ENCODE assay signal across 8 mouse cellular contexts in the genomic region with DNA sequence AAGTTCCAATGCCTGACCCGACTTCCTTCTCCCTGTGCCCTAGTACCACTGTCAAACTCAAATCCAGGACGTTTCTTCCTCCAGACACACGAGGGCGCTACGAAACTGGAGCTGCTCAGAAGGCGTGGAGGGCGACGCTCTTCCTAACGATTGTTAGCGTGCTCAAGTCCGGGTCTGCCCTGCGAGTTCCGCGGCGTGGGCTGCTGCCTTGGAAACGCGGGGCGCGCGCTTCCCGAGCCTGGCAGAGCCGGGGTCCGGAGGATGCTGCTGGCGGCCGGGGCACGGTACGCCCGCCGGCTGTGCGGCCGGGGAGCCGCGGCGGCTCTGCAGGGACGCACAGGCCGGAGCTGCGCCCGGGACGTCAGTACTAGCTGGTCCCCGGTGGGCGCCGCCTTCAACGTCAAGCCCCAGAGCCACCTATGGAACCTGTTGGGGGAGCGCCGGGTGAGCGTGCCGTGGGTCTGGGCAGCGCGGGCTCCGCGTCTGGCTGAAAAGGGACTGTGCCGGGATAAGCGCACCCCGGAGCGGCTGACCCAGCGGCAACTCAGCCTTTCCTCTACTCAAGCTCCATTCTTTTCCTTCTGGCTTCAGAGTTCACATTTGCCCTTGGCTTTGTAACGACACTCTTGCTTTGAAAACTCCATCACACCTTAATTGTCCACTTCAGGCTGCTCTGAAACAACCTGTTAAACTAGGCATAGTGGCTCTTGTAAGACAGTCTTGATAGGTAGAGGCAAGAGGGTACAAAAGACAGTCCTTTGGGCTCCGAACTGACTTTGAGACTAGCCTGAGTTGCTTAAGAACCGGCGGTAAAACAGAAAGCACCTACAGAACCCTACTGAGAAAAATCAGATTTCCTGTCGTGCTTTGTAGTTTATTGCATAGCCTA. TPM values are rescaled to one million over a fixed set of nuclear protein-coding genes. Genes with fewer than 3 reads are reported as not detected.
DNase-seq lines count a peak whose midpoint lies in the region; ATAC-seq lines count a peak whose summit lies in the region.

A gene (plus strand): TSS at position 147 of the 889 bp plus-strand sequence.

- peak within 1 kb of the TSS; percentile 82 for H3K4me2 ChIP-seq in intestine, embryonic 14.5 days (ENCODE audit: low read length)

- H3K4me3 ChIP-seq in intestine, embryonic 14.5 days (ENCODE audit: low read depth, low read length) = peak within 1 kb of the TSS; percentile 77

- H3K9ac ChIP-seq in intestine, embryonic 14.5 days (ENCODE audit: low read length) = peak within 1 kb of the TSS; percentile 63

- peak; percentile 89 for ATAC-seq in intestine, embryonic 14.5 days (replicated peaks; ENCODE audit: low FRiP score, low TSS enrichment, low read depth)

- H3K36me3 ChIP-seq in intestine, embryonic 14.5 days (ENCODE audit: control insufficient read depth, insufficient read depth, low read length) = peaks cover 4% of the 10 kb centered on the region; the same call in 1 of the 2 replicates

- intact Hi-C loops in left cerebral cortex, postnatal 14 days (cut with DNase I) = no loop called here

- under 1% methylated on average over 61 of the region's 61 CpGs for WGBS in intestine, embryonic 14.5 days

- H3K27me3 ChIP-seq in intestine, embryonic 14.5 days (replicated peaks; ENCODE audit: control insufficient read depth, insufficient read depth, low read length) = no peaks in the 10 kb centered on the region

- H3K4me1 ChIP-seq in intestine, embryonic 14.5 days (replicated peaks; ENCODE audit: control insufficient read depth, insufficient read depth, low read length) = no peaks in the 10 kb centered on the region

- no peaks in the 10 kb centered on the region for H3K9me3 ChIP-seq in intestine, embryonic 14.5 days (ENCODE audit: control insufficient read depth, low read length)

- peak within 1 kb of the TSS; percentile 59; the same call in 1 of the 2 replicates for H3K27ac ChIP-seq in intestine, embryonic 14.5 days (ENCODE audit: low read depth)

- DNase-seq in adrenal gland, adult 18-20 months (ENCODE audit: low spot score in 2 of 2) = peak; percentile 75 to 85
- DNase-seq in embryo, embryonic 11 days = peak; percentile 94
- peak; percentile 75 for DNase-seq in gastrocnemius, postnatal 25 days
- peak; percentile 90 for DNase-seq in intestine, embryonic 14.5 days (ENCODE audit: low spot score)
- peak; percentile 83 to 88 for DNase-seq in left cerebral cortex, postnatal 14 days (ENCODE audit: low spot score in 2 of 2)
- DNase-seq in mesoderm, embryonic 11.5 days (ENCODE audit: low read depth, low spot score) = peak; percentile 95
- peak; percentile 80 for DNase-seq in right cerebral cortex, postnatal 36 days (ENCODE audit: low spot score in 2 of 2)
- peak; percentile 89 for DNase-seq in yolk sac, embryonic 10.5 days (ENCODE audit: low spot score)

RNA-seq across cellular contexts. Expression of the gene that starts here (rescaled TPM):
- 10 to 100 TPM; 39.0 to 50.0 TPM for total RNA-seq in adrenal gland, adult 18-20 months (2021)
- 10 to 100 TPM; 30.4 to 31.2 TPM for total RNA-seq in gastrocnemius, postnatal 25 days (2021)
- polyA plus RNA-seq in intestine, embryonic 14.5 days (2014; fragmentation: Nextera tagmentation; extraction: Ambion mirVana) = 21.0 and 21.2 TPM in 2 replicates
- 10 to 100 TPM; 23.7 to 24.9 TPM for total RNA-seq in left cerebral cortex, postnatal 14 days (2021)

Comparison
In these comparisons a context has a peak if more than half of its experiments do, and no peak if none do; other contexts are left out.
1. Peak in every context shown above with its lines: DNase-seq, ATAC-seq, H3K4me3 ChIP-seq and H3K27ac ChIP-seq.